Mouse (Mus musculus) macrophage (primary cell): ENCODE measurements around the gene Chst3. TPM values are rescaled to one million over a fixed set of nuclear protein-coding genes. Genes with fewer than 3 reads are reported as not detected.
A peak's percentile ranks its signal among the peaks of the same experiment; 100 is the strongest.
"Not testable (repeated sequence)": the region's sequence is repeated elsewhere in the genome, so short reads cannot be mapped to it uniquely, and the experiment has no call there.

ENCODE experiments used
- H3K27ac ChIP-seq: fragments of 350-480 bp; formaldehyde crosslinking; 2 replicates; pipeline ENCODE4 v1.9.0; 2021
- H3K36me3 ChIP-seq: fragments of 350-480 bp; formaldehyde crosslinking; 2 replicates; pipeline ENCODE4 v1.9.0; 2021; ENCODE audit errors: inconsistent target
- H3K4me3 ChIP-seq: fragments of 350-480 bp; formaldehyde crosslinking; 2 replicates; pipeline ENCODE4 v1.9.0; 2021; ENCODE audit errors: inconsistent target
- H3K79me2 ChIP-seq: fragments of 350-480 bp; formaldehyde crosslinking; 2 replicates; pipeline ENCODE4 v1.9.0; 2021; ENCODE audit errors: inconsistent target
- WGBS: methylation state at CpG from one replicate; pipeline ENCODE4 v1.1.7; 2026; ENCODE audit warnings: inconsistent platforms; ENCODE audit not compliant: missing documents; 5-methylcytosine and 5-hydroxymethylcytosine counted together
- polyA plus RNA-seq: library from polyadenylated mRNA; stranded (reverse); fragments of 250-400 nt; gene quantifications from 3 replicates; pipeline ENCODE4 v1.2.4, GENCODE M21; 2018; ENCODE audit warnings: inconsistent platforms

Chst3 gene
- polyA plus RNA-seq, 1 experiment from 2014 or later: 0.34 TPM

DNA sequence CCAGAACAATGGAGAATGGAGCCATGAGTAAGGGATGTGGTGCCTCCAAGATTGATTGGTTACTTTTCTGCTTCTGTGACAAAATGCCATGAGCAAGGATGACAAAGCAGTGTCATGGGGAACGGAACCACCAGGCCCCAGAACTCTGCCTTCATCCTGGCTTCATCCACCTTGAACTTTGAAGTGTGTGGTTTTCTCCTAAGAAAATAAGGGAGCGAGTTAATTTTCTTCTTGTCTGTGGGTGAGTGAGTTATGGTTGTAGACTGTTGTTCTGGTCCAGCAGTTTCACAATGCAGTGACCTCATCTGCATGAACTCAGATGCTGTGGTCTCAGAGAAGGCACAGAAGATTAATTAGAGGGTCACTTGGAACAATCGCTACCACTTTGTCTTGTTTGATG is 29.3 kb upstream of the Chst3 start:
- not testable (repeated sequence) for H3K4me3 ChIP-seq, H3K36me3 ChIP-seq
- WGBS: 74% methylated on average over 3 of the region's 3 CpGs
- Histone ChIP-seq H3K79me2 (peaks cover 56% of the 10 kb centered on the region; the same call in 1 of the 2 replicates), H3K27ac (0 out of 2 replicates have a peak overlapping the region, but pooled peaks have one; percentile 25)

DNA sequence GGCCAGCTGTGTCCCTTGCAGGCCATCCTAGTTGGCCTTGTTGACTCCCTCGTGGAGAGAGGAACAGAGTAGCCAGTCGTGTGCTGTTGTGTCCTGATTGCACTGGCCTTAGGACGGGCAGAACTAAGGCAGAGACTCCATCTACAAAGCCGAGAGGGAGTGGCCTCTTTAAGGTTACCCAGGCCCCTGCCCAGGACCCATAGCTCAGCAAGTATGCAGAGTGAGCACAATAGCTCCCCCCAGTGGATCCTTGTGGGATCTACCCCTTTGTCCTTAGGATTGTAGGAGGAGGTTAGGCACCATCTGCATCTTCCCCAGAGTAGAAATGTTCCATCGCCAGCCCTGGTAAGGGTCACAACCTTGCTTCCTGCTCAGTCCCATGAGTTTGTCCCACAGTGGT is 27.5 kb upstream of the Chst3 start:
- Histone ChIP-seq H3K36me3 (no peaks in the 10 kb centered on the region), H3K4me3 (no peak overlapping the region), H3K79me2 (peaks cover 47% of the 10 kb centered on the region; the same call in 1 of the 2 replicates), H3K27ac (no peak overlapping the region)
- WGBS: 67% methylated on average over 5 of the region's 5 CpGs

DNA sequence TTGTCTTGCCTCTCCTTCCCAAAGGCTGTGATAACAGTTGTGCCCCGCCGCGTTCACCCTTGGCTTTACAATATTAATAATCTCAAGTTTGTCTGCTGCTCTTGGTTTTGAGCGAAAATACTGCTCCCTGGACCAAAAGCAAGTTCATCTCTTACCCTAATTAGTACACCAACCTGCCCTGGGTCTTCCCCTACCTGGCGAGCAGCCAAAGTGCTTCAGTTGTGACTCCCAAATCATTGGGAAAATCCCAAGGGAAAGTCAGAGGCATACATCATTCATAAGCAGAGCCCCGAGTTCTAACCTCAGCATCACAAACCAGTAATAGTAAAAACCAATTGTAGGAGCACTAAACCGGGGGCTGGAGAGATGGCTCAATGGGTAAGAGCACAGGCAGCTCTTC is 26.6 kb upstream of the Chst3 start:
- 90% methylated on average over 7 of the region's 7 CpGs for WGBS

DNA sequence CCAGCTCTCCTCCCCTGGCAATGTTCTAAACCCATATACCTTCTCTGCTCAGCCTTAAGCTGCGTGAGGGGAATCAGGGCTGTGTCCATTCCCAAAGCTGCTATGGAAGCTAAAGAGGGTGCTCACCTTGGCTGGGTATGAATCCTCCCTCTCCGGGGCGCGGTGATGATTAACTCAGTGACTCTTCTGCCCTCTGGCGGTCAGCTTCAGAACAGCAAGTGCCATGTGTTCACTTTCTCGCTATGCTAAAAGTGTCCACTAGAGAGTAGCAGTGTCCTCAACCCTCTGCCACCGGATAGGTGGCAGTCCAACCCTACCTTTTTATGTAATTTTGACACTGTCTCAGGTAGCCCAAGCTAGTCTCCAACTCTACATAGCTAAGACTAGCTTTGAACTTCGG is 26.0 kb upstream of the Chst3 start:
- H3K4me3 ChIP-seq: no peak overlapping the region
- 3% methylated on average over 8 of the region's 8 CpGs for WGBS
- H3K36me3 ChIP-seq: no peaks in the 10 kb centered on the region
- peaks cover 37% of the 10 kb centered on the region; the same call in 1 of the 2 replicates for H3K79me2 ChIP-seq
- no peak overlapping the region for H3K27ac ChIP-seq

More for the DNA sequence above, 26.6 kb upstream of the Chst3 start:
- no peak overlapping the region for H3K4me3 ChIP-seq
- H3K36me3 ChIP-seq: no peaks in the 10 kb centered on the region
- H3K27ac ChIP-seq: no peak overlapping the region
- H3K79me2 ChIP-seq: peaks cover 39% of the 10 kb centered on the region; the same call in 1 of the 2 replicates

DNA sequence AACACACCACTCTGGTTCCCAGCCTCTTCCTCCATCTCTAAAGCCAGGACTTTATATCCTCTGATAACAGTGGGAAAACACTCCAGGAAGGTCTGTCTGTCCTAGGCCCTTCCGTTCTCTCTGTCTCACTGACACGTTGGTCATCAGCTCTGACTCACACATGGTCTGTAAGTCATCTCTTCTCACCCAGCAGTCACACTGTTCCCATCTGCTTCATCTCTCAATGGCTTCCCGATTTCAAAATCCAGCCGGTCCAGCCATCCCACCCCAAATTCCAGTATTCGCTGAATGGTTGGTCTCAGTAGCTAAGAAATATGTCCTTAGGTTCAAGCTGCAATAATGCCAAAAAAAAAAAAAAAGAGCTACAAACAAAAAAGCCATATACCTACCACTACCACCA is 24.9 kb upstream of the Chst3 start:
- WGBS: 86% methylated on average over 5 of the region's 5 CpGs
- Histone ChIP-seq H3K36me3 (no peaks in the 10 kb centered on the region), H3K79me2 (peaks cover 37% of the 10 kb centered on the region; the same call in 1 of the 2 replicates), H3K27ac (0 out of 2 replicates have a peak overlapping the region, but pooled peaks have one; percentile 0), H3K4me3 (no peak overlapping the region)

DNA sequence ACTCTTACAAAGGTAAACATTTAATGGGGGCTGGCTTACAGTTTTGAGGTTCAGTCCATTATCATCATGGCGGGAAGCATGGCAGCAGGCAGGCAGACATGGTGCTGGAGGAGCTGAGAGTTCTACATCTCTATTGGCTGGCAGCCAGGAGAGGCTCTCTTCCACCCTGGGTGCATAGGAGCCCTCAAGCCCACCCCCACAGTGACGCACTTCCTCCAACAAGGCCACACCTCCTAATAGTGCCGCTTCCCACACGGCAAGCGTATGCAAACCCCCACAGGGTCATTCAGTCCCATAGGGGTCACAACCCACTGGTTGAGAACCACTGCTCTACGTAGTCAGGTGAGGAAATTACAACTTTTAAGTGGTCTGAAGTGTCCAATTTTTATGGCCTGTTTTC is 21.4 kb upstream of the Chst3 start:
- Histone ChIP-seq H3K4me3 (no peak overlapping the region), H3K36me3 (no peaks in the 10 kb centered on the region), H3K27ac (no peak overlapping the region), H3K79me2 (peaks cover 14% of the 10 kb centered on the region; the same call in 1 of the 2 replicates)
- 93% methylated on average over 6 of the region's 6 CpGs for WGBS

DNA sequence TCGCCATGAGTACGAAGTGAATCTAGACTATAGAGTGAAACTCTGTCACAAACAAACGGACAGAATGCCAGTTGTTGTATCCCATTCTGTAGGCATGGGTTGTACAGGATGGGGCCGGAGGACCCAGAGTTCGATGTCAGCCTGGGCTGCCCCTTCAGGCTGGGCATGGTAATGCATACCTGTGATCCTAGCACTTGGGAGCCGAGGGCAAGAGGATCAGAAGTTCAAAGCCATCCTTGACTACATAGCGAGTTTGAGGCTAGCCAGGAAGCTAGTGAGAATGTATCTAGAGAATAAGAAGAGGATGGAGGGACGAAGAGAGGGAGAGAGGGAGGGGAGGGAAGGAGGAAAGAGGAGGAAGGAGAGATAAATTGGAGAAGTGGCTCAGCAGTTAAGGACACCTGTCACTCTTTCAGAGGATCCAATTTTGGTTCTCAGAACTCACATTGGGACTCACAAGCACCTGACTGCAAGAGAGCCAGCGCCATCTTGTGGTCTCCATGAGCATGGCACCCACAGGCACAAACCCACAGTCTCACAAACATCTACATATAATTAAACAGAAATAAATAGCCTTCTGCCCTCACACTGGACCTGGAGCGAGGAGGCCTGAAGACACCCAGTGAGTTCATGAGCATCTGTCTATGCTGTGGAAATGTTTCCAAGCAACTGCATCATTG is 18.6 kb upstream of the Chst3 start:
- H3K36me3 ChIP-seq: no peaks in the 10 kb centered on the region
- no peaks in the 10 kb centered on the region for H3K79me2 ChIP-seq
- H3K4me3 ChIP-seq: no peak overlapping the region
- WGBS: 81% methylated on average over 10 of the region's 10 CpGs
- H3K27ac ChIP-seq: no peak overlapping the region

DNA sequence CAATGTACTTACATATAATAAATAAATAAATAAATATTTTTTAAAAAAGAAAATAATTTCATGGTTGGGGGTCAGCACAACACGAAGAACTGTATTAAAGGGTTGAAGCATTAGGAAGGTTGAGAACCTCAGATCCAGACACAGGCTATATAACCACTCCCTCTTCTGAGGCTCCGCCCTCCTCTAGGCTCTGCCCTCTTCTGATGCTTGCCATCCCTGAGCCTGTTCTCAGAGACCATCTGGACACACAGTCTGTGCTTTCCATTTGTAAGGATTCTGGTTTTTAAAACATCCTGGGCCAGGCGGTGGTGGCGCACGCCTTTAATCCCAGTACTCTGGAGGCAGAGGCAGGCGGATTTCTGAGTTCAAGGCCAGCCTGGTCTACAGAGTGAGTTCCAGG is 16.8 kb upstream of the Chst3 start:
- 97% methylated on average over 5 of the region's 6 CpGs for WGBS
- not testable (repeated sequence) for H3K4me3 ChIP-seq, H3K79me2 ChIP-seq, H3K27ac ChIP-seq, H3K36me3 ChIP-seq

DNA sequence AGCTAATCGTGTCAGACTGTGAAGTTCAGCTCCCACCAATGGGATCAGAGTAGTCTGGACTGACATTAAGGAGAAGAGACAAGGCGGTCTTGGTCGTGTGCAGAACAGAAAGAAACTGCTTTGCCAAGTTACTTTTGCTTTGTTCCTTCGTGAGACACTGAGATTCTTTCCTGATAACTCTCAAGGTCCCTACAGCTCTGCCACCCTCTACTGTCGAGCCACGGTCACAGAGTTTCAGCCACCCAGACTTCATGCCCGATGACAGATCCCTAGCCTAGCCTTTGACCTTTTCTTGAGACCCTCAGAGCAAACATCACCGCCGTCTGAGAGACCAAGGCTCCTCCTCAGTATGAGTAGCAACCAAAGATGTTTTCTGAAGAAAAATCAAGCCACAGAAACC is 14.9 kb upstream of the Chst3 start:
- 77% methylated on average over 9 of the region's 9 CpGs for WGBS
- H3K4me3 ChIP-seq: no peak overlapping the region
- no peaks in the 10 kb centered on the region for H3K36me3 ChIP-seq
- no peaks in the 10 kb centered on the region for H3K79me2 ChIP-seq
- H3K27ac ChIP-seq: no peak overlapping the region

DNA sequence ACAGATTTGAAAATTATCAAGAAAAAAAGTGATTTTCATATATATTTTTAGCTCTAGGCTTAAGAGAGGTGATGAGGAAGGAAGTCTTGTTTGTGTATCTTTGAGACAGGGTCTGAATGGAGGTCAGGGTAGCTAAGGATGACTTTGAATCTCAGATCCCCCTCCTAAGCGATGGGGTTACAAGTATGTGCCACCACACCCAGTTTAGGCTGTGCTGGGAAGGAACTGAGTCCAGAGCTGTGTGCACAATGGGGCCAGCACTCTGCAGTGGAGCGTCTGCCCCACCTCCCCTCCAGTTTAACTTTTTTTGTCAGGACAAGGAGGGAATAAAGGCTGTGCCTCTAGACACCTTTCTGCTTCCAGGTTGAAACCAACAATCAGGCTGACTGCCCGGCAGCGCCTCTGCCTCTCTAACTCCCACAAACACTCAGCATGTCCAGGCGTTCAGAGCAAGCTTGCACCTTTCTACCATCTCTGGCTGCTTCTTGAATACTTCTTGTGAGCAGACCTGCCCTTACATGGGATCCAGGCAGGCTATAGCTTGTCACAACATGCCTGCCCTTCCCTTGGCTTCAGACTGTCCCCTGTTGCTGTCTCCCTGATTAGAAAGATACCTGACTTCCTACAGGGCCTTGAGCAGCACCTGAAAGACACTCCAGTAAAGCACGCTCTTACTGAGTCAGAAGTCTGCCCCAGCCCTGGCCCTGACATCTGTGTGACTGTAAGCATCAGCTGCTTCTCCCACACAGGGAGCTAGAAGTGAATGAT is 11.4 kb upstream of the Chst3 start:
- no peak overlapping the region for H3K27ac ChIP-seq
- no peak overlapping the region for H3K4me3 ChIP-seq
- 84% methylated on average over 6 of the region's 6 CpGs for WGBS
- no peaks in the 10 kb centered on the region for H3K36me3 ChIP-seq
- H3K79me2 ChIP-seq: no peaks in the 10 kb centered on the region

DNA sequence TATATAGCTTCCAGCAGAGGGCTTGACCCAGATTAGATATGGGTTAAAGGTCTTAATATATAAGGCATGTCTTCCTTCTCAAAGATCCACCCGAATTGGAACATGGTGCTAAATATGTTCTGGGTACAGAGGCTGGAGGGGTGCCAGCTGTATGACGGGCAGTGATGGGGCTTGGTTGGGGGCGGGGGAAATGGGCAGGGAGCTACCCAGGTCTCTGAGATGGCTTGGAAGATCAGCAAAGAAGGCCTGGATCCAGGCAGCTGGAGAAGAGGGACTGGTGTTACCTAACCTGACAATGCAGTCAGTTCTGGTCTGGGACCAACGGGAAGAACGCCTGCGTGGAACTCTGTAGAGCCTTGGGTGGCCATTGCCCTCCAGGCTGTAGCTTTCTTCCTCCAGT is 10.1 kb upstream of the Chst3 start:
- no peak overlapping the region for H3K27ac ChIP-seq
- no peaks in the 10 kb centered on the region for H3K79me2 ChIP-seq
- H3K4me3 ChIP-seq: no peak overlapping the region
- 86% methylated on average over 6 of the region's 6 CpGs for WGBS
- H3K36me3 ChIP-seq: no peaks in the 10 kb centered on the region

DNA sequence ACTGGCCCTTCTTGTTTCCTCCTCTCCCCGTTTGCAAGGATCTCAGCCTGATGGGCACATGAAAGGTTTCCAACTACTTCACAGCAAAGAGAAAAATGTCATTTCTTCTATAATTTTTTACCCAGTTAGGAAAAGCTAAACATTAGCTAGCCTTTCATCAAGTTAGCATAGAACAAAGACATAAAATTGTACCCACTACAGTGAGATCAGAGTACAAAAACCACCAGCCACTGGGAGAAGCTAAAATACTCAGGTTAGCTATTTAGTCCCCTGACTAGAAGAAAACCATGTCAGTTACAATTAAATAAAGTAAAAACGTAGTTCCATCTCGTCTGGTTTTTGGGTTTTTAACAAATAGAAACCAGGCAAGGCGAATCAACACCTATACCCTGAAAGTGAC is 8.6 kb upstream of the Chst3 start:
- no peak overlapping the region for H3K4me3 ChIP-seq
- H3K79me2 ChIP-seq: no peaks in the 10 kb centered on the region
- 80% methylated on average over 4 of the region's 4 CpGs for WGBS
- H3K27ac ChIP-seq: no peak overlapping the region
- H3K36me3 ChIP-seq: no peaks in the 10 kb centered on the region

DNA sequence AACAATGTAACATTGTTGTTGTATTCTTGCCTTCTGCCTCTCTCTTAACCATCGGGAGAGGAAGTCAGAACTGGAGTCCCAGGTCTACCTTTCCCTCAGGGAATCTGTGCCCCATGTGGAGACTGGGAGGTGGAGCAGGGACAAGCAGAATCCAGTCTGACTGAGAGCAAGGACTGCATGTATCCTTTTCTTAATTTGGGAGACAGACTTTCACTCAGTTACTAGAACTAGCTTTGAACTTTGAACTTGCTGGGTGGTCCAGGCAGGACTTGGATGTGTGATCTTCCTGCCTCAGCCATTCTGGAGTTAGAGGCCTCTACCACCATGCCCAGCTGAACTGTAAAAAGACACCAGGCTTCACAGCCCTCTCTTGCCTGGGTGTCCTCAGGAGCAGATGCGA is 5.5 kb upstream of the Chst3 start:
- Histone ChIP-seq H3K79me2 (no peaks in the 10 kb centered on the region), H3K36me3 (no peaks in the 10 kb centered on the region), H3K4me3 (no peak overlapping the region), H3K27ac (no peak overlapping the region)
- 83% methylated on average over 2 of the region's 2 CpGs for WGBS

DNA sequence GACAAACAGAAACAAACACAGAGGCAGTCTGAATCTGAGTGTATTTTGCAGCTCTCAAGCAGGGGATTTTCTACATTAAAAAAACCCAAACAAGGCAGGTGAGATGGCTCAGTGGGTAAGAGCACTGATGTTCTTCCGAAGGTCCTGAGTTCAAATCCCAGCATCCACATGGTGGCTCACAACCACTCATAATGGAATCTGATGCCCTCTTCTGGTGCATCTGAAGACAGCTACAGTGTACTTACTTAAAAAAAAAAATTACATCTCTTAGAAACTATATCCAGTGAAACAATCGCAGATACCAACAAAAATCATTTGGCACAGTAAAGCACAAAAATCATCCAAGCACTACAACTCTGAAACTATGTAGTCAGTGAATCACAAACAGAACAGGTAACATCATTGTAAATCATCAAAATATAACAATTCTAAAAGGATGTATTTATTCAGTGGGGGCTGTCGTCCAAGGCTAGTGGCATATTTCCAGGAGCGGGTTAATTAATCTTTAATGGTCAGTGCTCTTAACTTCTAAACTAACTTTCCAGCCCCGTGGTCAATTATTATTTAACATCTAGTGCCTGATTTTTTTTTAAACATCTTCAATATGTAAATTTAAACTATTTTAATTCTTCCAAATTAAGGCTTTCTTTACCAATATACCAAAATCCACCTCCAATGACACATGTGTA is 2.7 kb upstream of the Chst3 start:
- H3K36me3 ChIP-seq, H3K79me2 ChIP-seq, H3K4me3 ChIP-seq, H3K27ac ChIP-seq: not testable (repeated sequence)
- 93% methylated on average over 5 of the region's 5 CpGs for WGBS

DNA sequence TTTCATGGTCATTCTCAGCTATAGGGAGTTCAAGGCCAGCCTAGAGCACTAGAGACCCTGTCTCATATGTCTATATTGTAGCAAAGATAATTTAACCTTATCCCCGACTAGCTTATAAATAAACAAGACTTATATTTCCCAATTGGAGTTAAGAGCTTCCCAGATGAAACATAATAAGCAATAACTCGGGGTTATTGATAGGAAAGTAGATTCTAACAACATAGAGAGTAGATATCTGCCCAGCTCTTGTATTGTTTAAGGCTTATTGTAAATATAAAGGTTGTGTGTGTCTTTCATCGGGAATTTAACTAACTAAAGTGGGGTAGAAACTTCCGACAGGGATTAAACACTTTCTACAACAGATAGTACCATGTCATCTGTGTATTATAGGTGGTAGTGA is 1.5 kb upstream of the Chst3 start:
- 75% methylated on average over 4 of the region's 4 CpGs for WGBS
- no peaks in the 10 kb centered on the region for H3K36me3 ChIP-seq
- H3K79me2 ChIP-seq: no peaks in the 10 kb centered on the region
- H3K4me3 ChIP-seq: no peak overlapping the region
- no peak overlapping the region for H3K27ac ChIP-seq
